Mouse (Mus musculus) hindbrain, embryonic 15.5 days (tissue): ENCODE measurements around the gene Pa2g4. TPM values are rescaled to one million over a fixed set of nuclear protein-coding genes. Genes with fewer than 3 reads are reported as not detected.

Experiments used
- ATAC-seq: fragments of 200-750 bp; cut with Nextera tagmentation; 2 replicates; pipeline ENCODE4 v1.8.0; 2017; ENCODE audit warnings: low read depth, moderate number of reproducible peaks, moderate TSS enrichment; ENCODE audit not compliant: low FRiP score
- H3K27ac ChIP-seq: fragments of 300-500 bp; sonication (generic); replicated peaks from 2 replicates; pipeline ENCODE4 v1.5.1; 2015; ENCODE audit warnings: mild to moderate bottlenecking, inconsistent platforms
- H3K27me3 ChIP-seq: fragments of 300-500 bp; sonication (generic); 2 replicates; pipeline ENCODE4 v1.6.1; 2015; ENCODE audit warnings: control low read depth, inconsistent platforms
- H3K36me3 ChIP-seq: fragments of 300-500 bp; sonication (generic); 2 replicates; pipeline ENCODE4 v1.6.1; 2015; ENCODE audit warnings: control low read depth, inconsistent platforms
- H3K4me1 ChIP-seq: fragments of 300-500 bp; sonication (generic); replicated peaks from 2 replicates; pipeline ENCODE4 v1.6.1; 2015; ENCODE audit warnings: control low read depth, inconsistent platforms
- H3K4me2 ChIP-seq: fragments of 300-500 bp; sonication (generic); 2 replicates; pipeline ENCODE4 v1.6.1; 2015; ENCODE audit warnings: moderate library complexity, mild to moderate bottlenecking, inconsistent platforms
- H3K4me3 ChIP-seq: fragments of 300-500 bp; sonication (generic); 2 replicates; pipeline ENCODE4 v1.5.1; 2015; ENCODE audit warnings: mild to moderate bottlenecking, inconsistent platforms
- H3K9ac ChIP-seq: fragments of 300-500 bp; sonication (generic); 2 replicates; pipeline ENCODE4 v1.6.1; 2015; ENCODE audit warnings: inconsistent platforms
- H3K9me3 ChIP-seq: fragments of 300-500 bp; sonication (generic); 2 replicates; pipeline ENCODE4 v1.6.1; 2016; ENCODE audit warnings: control low read depth, inconsistent platforms
- WGBS: fragments of 180-500 bp; shearing (Covaris S2); methylation state at CpG from one replicate; pipeline ENCODE4 v1.1.7; 2015; 5-methylcytosine and 5-hydroxymethylcytosine counted together
- polyA plus RNA-seq: library from polyadenylated mRNA; unstranded; fragments of >200 nt; fragmentation: Nextera tagmentation; extraction: Ambion mirVana; gene quantifications from 2 replicates; pipeline ENCODE4 v1.2.1, GENCODE M21; 2015

Pa2g4 gene
- polyA plus RNA-seq, 1 experiment from 2014 or later, result 127 TPM

DNA sequence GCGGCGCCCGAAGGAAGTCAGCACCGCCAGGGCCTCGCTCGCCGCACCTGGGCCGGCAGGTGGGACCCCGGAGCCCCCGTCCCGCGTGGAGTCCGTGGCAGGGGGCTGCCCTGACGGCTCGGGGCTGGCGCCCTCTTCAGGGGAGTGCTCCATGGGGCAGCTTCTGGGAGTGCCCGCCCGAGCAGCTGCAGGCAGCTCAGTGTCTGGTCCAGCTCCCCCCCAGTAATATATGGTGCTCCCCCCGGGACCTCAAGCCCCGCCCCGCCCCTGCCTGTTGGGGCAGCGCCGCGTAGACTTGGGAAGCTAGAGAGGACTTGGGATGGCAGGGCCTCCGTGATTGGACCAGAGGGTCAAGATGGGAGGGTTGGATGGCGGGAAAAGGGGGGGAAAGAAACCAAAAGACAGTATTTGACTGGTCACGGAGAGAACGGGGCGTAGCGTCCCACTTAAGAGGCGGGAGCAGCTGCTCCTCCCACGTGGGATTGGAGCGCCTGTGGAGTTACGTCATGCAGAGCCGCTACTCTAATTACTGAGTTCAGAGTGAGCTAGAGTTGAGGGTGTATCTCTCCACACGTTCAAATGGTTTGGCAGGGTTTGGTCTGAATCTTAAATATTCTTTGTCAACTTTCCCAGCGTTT is 40.0 kb downstream of the Pa2g4 start, which contains the start of gene Esyt1:
TSS of gene Esyt1 (minus strand) at position 201 of the 638 bp plus-strand sequence.
- ATAC-seq, result peak; percentile 96
- Histone ChIP-seq H3K4me1 (peaks cover 27% of the 10 kb centered on the region), H3K9me3 (no peaks in the 10 kb centered on the region), H3K36me3 (no peaks in the 10 kb centered on the region), H3K27me3 (no peaks in the 10 kb centered on the region), H3K4me3 (peak within 1 kb of the TSS; percentile 77), H3K9ac (peak within 1 kb of the TSS; percentile 65), H3K4me2 (peak within 1 kb of the TSS; percentile 99), H3K27ac (peak within 1 kb of the TSS; percentile 40)
- under 1% methylated on average over 37 of the region's 37 CpGs for WGBS

DNA sequence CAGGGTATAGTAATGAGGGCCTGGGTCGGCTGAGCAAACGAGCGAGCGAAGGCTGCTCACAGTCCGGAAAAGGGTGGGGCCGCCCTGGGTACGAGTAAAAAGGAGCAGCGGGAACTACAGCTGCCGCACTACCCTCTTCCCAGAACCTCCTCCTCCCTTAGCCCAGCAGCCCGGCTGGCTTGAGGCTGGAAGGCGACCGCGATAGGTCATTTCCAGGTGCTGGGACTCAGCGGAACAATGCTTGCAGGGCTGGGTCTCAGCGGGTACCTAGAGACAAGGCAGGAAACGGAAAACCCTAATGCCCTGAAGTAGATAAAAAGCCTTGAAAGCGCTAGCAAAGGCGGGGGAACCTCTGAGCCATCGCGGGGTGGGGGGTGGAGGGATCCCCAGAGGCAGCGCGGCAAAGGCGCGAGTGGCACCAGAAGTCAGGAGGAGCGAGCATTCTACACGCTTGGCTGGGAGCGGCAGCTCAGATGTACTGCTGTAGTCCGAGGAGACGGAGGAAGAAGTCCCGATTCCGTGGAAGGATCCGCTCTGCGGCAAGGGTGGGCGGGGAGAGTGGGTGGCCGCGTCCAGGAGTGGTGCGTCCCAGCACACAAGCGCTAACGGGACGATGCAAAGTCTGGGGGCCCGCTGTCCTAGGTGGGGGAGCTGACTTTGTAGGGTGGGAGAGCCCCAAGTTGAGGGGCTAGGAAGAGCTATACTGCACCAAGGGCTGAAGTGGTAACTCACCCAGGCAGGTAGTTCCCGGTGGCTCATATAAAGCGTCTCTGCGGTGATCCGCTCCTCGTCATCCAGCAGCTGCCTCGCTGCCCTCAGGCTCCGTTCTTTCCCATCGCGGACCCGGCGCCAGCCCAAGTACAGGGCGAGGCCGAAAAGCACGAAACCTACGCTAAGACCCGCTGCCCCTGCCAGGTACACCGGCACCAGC is 40.8 kb downstream of the Pa2g4 start:
- ATAC-seq, result peak; percentile 40
- H3K9ac ChIP-seq, result peak overlapping the region; percentile 65
- H3K27ac ChIP-seq, result peak overlapping the region; percentile 40

DNA sequence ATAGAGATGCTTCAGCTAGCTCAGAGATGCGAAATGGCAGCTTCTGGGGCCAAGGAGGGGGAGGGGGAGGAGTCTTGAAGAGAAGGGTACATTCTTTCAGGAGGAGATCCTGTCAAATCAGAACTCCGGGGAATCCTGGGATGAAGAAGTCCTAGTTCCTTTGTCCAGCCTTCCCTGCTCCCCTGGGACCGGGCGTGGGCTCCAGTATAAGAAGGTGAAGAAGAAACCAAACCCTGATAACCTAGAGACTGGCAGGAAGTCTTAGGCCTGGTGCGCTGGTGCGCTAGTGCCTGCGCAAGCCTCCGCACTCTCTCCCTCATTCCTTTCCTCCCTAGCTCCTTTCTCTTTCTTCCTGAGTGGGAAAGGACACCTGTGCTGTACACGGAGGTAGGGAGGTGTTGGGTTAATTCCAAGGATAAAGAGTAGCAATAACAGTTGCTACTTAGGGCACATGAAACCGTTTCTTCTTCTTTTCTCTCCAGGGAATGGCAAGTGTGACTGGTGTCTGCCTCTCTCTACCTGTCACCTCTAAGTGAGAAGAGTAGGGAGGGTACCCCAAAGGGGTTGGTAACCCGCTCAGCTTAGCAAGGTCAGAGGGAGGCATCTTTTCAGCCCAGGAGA is 41.6 kb downstream of the Pa2g4 start:
- no peaks in the 10 kb centered on the region for H3K9me3 ChIP-seq
- 11% methylated on average over 11 of the region's 11 CpGs for WGBS
- peaks cover 27% of the 10 kb centered on the region for H3K4me1 ChIP-seq
- H3K27me3 ChIP-seq, result no peaks in the 10 kb centered on the region
- H3K36me3 ChIP-seq, result no peaks in the 10 kb centered on the region
- peak overlapping the region; percentile 99 for H3K4me2 ChIP-seq
- H3K27ac ChIP-seq, result peak overlapping the region; percentile 40
- H3K9ac ChIP-seq, result peak overlapping the region; percentile 65
- H3K4me3 ChIP-seq, result peak overlapping the region; percentile 77
- no peak for ATAC-seq

More for the DNA sequence above, 40.8 kb downstream of the Pa2g4 start:
- no peaks in the 10 kb centered on the region for H3K27me3 ChIP-seq
- no peaks in the 10 kb centered on the region for H3K36me3 ChIP-seq
- H3K4me1 ChIP-seq, result peaks cover 27% of the 10 kb centered on the region
- peak overlapping the region; percentile 99 for H3K4me2 ChIP-seq
- WGBS, result under 1% methylated on average over 58 of the region's 58 CpGs
- H3K4me3 ChIP-seq, result peak overlapping the region; percentile 77
- no peaks in the 10 kb centered on the region for H3K9me3 ChIP-seq

DNA sequence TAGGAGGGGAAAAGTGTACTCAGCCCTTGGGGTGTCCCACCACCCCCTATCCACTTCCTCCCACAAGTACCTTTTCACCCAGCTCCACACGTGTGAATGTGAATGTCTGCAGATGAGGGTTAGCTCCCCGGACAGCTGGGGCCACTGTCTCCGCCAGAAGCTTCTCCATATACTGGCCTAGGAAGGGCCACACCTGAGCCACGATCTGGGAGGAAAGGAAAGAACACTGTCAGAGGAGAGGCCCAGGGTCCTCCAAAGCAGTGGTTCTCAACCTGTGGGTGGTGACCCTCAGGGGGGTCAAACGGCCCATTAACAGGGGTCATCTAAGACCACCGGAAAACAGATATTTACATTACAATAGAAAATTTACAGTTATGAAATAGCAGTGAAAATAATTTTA is 43.4 kb downstream of the Pa2g4 start:
- peaks cover 27% of the 10 kb centered on the region for H3K4me1 ChIP-seq
- WGBS, result 81% methylated on average over 6 of the region's 6 CpGs
- peaks cover 9% of the 10 kb centered on the region; the same call in 1 of the 2 replicates for H3K27me3 ChIP-seq
- H3K4me2 ChIP-seq, result no peak overlapping the region
- no peak for ATAC-seq
- H3K9me3 ChIP-seq, result no peaks in the 10 kb centered on the region
- H3K36me3 ChIP-seq, result no peaks in the 10 kb centered on the region
- no peak overlapping the region for H3K4me3 ChIP-seq
- no peak overlapping the region for H3K9ac ChIP-seq
- H3K27ac ChIP-seq, result no peak overlapping the region

DNA sequence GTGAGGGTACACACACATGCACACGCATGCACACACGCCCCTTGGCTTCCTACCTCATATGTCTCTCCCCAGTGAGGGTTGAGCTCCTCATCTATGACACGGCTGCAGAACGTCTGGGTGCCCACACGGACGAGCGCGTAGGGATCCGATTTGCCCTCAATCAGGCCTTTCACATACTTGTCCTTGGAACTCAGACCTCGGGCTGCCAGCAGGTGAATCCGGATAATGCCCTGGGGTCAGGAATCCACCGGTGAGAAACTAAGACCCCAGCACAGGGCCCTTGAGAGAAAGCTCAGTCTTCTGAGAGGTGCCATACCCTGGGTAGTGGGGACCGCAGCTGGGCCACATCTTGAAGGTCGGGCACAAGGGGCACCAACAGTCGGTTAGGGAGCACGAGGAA is 45.2 kb downstream of the Pa2g4 start:
- H3K4me1 ChIP-seq, result peaks cover 16% of the 10 kb centered on the region
- H3K9me3 ChIP-seq, result no peaks in the 10 kb centered on the region
- H3K27me3 ChIP-seq, result peaks cover 25% of the 10 kb centered on the region
- WGBS, result 89% methylated on average over 16 of the region's 16 CpGs
- H3K27ac ChIP-seq, result no peak overlapping the region
- H3K9ac ChIP-seq, result no peak overlapping the region
- no peak for ATAC-seq
- no peak overlapping the region for H3K4me3 ChIP-seq
- no peaks in the 10 kb centered on the region for H3K36me3 ChIP-seq
- H3K4me2 ChIP-seq, result no peak overlapping the region

DNA sequence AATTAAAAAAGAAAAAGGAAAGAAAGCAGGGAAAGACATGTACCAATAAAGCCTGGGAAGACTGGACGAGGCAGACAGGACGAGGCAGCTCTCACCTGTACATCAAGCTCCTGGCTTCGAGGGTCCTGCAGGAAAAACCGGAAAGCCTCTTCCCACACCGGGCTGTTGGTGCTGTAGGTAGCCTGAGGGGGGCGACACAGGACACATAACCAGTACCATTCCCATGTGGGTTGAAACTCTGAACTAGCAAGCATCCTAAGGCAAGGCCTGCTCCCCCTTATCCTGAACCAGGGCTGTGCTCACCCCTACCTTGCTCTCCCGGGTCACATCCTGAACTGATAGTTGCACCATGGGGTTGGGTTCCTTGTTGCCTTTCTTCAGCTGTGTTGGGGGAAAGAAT is 47.0 kb downstream of the Pa2g4 start:
- Histone ChIP-seq H3K4me1 (peaks cover under 1% of the 10 kb centered on the region; the same call in 1 of the 2 replicates), H3K9ac (no peak overlapping the region), H3K4me3 (no peak overlapping the region), H3K36me3 (no peaks in the 10 kb centered on the region), H3K27ac (no peak overlapping the region), H3K9me3 (no peaks in the 10 kb centered on the region), H3K4me2 (no peak overlapping the region), H3K27me3 (peaks cover 27% of the 10 kb centered on the region)
- WGBS, result 67% methylated on average over 7 of the region's 7 CpGs
- ATAC-seq, result no peak

DNA sequence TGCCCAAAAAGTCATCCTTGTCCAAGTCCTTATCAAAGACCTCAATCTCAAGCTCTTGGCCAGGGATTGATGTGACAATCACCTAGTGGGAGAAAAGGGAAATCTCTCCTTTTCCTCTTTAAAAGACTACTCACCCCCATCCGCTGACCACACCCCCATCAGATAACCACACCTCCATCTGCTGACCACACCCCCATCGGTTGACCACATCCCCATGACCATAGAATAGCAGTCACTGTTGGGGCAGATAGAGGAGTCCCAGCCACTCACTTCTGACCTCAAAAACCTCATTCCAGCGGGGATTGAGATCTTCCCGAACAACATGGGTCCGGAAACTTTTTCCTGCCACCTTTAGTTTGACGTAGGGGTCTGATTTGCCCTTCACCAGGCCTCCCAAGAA is 49.1 kb downstream of the Pa2g4 start:
- ATAC-seq, result no peak
- Histone ChIP-seq H3K27ac (no peak overlapping the region), H3K4me3 (no peak overlapping the region), H3K4me1 (no peaks in the 10 kb centered on the region), H3K4me2 (no peak overlapping the region), H3K9ac (no peak overlapping the region), H3K36me3 (no peaks in the 10 kb centered on the region), H3K9me3 (no peaks in the 10 kb centered on the region), H3K27me3 (peaks cover 27% of the 10 kb centered on the region)
- WGBS, result 27% methylated on average over 6 of the region's 6 CpGs

DNA sequence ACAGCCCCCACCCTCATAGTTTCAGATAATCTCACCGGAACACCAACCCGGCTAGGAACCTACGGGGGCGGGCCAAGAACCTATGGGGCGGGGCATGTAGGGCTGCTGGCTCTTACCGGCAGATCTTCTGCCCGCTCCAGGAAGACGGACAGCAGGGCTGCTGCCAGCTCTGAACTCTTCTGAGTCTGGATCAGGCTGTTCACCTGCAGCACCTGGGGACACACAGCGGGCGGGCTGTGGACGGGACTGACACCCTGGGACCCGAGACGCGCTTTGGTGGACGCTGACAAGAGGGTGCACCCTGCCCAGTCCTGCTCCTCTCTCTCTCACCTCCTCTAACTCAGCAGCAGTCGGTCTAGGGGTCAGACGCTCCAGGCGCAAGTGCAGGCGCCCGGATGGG is 49.8 kb downstream of the Pa2g4 start:
- H3K27ac ChIP-seq, result no peak overlapping the region
- no peaks in the 10 kb centered on the region for H3K4me1 ChIP-seq
- 20% methylated on average over 20 of the region's 20 CpGs for WGBS
- H3K4me2 ChIP-seq, result peak overlapping the region; percentile 19; the same call in 1 of the 2 replicates
- no peaks in the 10 kb centered on the region for H3K36me3 ChIP-seq
- H3K27me3 ChIP-seq, result peaks cover 27% of the 10 kb centered on the region
- no peak overlapping the region for H3K9ac ChIP-seq
- ATAC-seq, result peak; percentile 28; the same call in 1 of the 2 replicates
- H3K9me3 ChIP-seq, result no peaks in the 10 kb centered on the region
- H3K4me3 ChIP-seq, result no peak overlapping the region

DNA sequence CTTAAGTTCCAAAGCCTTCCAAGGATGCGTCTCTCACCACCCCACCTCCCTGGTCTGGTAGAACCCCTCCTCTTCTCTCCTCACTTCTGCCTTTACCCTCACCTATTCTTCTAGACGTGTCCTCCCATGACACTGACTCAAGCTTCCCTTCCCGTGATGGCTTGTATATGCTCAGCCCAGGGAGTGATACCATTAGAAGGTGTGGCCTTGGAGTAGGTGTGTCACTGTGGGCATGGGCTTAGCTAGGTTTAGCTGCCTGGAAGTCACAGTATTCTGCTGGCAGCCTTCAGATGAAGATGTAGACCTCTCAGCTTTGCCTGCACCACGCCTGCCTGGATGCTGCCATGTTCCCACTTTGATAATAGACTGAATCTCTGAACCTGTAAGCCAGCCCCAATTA is 50.7 kb downstream of the Pa2g4 start:
- H3K9ac ChIP-seq, result no peak overlapping the region
- WGBS, result 83% methylated on average over 4 of the region's 4 CpGs
- H3K4me3 ChIP-seq, result no peak overlapping the region
- H3K27ac ChIP-seq, result no peak overlapping the region
- H3K4me1 ChIP-seq, result no peaks in the 10 kb centered on the region
- H3K27me3 ChIP-seq, result peaks cover 27% of the 10 kb centered on the region
- no peaks in the 10 kb centered on the region for H3K9me3 ChIP-seq
- H3K4me2 ChIP-seq, result no peak overlapping the region
- no peak for ATAC-seq
- H3K36me3 ChIP-seq, result no peaks in the 10 kb centered on the region

DNA sequence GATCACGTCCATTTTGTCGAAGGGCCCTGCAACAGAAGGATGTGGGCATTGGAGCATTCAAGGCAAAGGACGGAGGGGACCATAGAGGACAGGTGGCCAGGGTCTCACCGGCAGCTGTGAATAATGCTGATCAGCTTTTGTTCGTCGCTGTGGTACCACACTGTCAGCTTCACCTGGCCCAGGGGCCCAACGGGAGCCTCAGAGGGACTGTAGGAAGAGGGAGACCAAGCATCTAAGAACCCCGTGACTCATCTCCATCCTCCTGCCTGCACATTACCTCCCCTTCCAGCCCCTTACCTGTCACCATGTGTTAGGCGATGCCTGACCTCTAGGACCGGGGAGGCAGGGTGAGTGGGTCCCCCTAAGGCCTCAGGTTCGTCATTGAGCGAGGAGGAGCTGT is 54.0 kb downstream of the Pa2g4 start:
- no peak overlapping the region for H3K4me3 ChIP-seq
- H3K36me3 ChIP-seq, result no peaks in the 10 kb centered on the region
- H3K4me1 ChIP-seq, result no peaks in the 10 kb centered on the region
- H3K4me2 ChIP-seq, result no peak overlapping the region
- ATAC-seq, result no peak
- WGBS, result 86% methylated on average over 12 of the region's 12 CpGs
- H3K9ac ChIP-seq, result no peak overlapping the region
- H3K27me3 ChIP-seq, result peaks cover 12% of the 10 kb centered on the region
- H3K9me3 ChIP-seq, result no peaks in the 10 kb centered on the region
- no peak overlapping the region for H3K27ac ChIP-seq

DNA sequence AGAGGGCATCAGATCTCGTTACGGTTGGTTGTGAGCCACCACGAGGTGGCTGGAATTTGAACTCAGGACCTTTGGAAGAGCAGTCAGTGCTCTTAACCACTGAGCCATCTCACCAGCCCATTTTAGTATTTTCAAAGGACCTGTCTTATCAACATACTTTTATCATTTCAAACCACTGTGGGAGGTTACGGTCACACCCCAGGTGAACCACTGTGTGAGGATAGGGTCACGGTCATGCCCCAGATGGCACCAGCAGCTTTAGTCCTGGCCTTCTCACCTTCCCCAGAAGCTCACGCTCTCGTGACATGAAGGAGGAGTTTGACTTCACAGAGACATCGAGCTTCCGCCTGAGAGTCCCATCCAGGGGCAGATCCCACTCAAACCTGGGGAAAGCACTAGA is 54.6 kb downstream of the Pa2g4 start:
- 90% methylated on average over 9 of the region's 9 CpGs for WGBS
- no peak overlapping the region for H3K4me3 ChIP-seq
- no peaks in the 10 kb centered on the region for H3K9me3 ChIP-seq
- no peak overlapping the region for H3K4me2 ChIP-seq
- no peak for ATAC-seq
- no peaks in the 10 kb centered on the region for H3K36me3 ChIP-seq
- no peak overlapping the region for H3K27ac ChIP-seq
- peaks cover 7% of the 10 kb centered on the region; the same call in 1 of the 2 replicates for H3K27me3 ChIP-seq
- no peak overlapping the region for H3K9ac ChIP-seq
- H3K4me1 ChIP-seq, result no peaks in the 10 kb centered on the region

DNA sequence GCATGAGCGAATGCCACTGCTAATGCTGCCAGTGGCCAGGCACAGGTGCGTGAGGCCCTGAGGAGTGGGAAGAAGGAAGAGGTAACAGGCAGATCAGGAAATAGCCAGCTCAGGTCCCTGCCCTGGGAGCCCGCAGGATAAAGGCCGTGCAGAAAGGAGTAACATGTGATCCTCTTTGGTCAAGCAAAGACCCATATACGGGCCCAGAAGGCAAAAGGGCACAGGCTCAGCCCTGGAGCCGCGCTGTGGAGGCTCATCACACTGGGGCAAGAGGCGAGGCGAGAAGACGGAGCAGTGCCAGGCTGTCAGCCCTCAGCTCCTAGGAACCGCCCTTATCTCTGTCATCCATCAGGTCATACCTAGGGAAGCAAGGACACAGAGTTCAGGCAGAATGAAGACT is 55.5 kb downstream of the Pa2g4 start:
- Histone ChIP-seq H3K27ac (no peak overlapping the region), H3K4me2 (no peak overlapping the region), H3K36me3 (no peaks in the 10 kb centered on the region), H3K9ac (no peak overlapping the region), H3K4me3 (no peak overlapping the region), H3K9me3 (no peaks in the 10 kb centered on the region), H3K27me3 (no peaks in the 10 kb centered on the region), H3K4me1 (no peaks in the 10 kb centered on the region)
- 85% methylated on average over 11 of the region's 11 CpGs for WGBS
- no peak for ATAC-seq
